Mouse (Mus musculus): ENCODE data around the gene Eci2. TPM values are rescaled to one million over a fixed set of nuclear protein-coding genes. Genes with fewer than 3 reads are reported as not detected.
"Not testable (repeated sequence)": the region's sequence is repeated elsewhere in the genome, so short reads cannot be mapped to it uniquely, and the experiment has no call there.

The Eci2 gene
- polyA plus RNA-seq, 1 experiment from 2014 or later, result 147 TPM

- no peak overlapping the region for H3K4me2 ChIP-seq (ENCODE audit: low read depth, low read length)
- H3K27me3 ChIP-seq (ENCODE audit: control insufficient read depth, insufficient read depth, low read depth, low read length), result no peaks in the 10 kb centered on the region
- no peaks in the 10 kb centered on the region for H3K36me3 ChIP-seq (ENCODE audit: control insufficient read depth, insufficient read depth, low read length)
- ATAC-seq (ENCODE audit: low read depth), result no peak
- H3K9ac ChIP-seq (ENCODE audit: low read length), result no peak overlapping the region
- H3K27ac ChIP-seq (ENCODE audit: low read length), result no peak overlapping the region
- H3K9me3 ChIP-seq (ENCODE audit: control insufficient read depth, low read length), result no peaks in the 10 kb centered on the region
- no peak overlapping the region for H3K4me3 ChIP-seq (ENCODE audit: low read length)
- peaks cover 15% of the 10 kb centered on the region for H3K4me1 ChIP-seq (replicated peaks; ENCODE audit: control insufficient read depth, insufficient read depth, low read length)
- 40% methylated on average over 2 of the region's 2 CpGs for WGBS
Observed at GRCm38 (mm10) chr13:34995925-34996324, 31.0 kb downstream of the Eci2 start.

DNA sequence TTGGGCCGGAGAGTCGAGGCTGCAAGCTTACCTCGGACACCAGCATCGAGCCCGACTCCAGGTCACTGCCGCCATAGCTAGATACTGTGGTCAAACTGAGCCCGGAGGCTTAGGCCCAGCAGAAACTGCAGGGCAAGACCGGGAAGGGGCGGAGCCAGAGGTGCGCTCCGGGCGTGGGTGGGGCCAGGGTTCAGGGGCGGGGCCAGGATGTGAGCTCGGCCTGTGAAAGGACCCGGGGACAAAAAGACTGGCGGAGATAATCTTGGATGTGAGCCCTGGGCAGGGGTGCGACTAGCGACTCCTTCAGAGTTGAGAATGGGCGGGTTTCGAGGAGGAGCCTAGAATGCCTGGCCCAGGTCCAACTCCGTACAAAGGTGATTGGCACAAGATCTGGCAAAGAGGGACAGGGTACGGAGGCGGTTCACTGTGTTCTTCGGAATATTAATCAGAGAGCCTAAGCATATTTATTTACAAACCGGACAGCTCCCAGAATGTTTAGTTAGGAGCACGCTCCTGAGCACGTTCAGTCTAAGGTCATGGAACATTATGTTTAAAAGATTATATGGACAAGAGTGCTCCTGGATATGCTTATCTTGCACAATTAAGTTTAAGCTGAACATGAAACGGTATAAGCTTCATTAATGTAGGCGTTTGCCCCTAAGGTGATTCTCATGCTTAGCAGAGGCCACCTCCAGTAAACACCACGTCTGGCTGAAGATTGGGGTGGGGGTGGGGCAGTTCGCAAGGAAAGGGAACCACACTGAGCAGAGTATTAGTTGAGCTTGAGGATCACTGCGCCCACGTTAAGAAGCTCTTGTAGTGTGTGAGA, 32.7 kb downstream of the Eci2 start:
- H3K27me3 ChIP-seq (ENCODE audit: control insufficient read depth, insufficient read depth, low read depth, low read length), result no peaks in the 10 kb centered on the region
- WGBS, result under 1% methylated on average over 33 of the region's 33 CpGs
- no peaks in the 10 kb centered on the region for H3K9me3 ChIP-seq (ENCODE audit: control insufficient read depth, low read length)
- H3K4me3 ChIP-seq (ENCODE audit: low read length), result peak overlapping the region; percentile 67
- H3K4me1 ChIP-seq (replicated peaks; ENCODE audit: control insufficient read depth, insufficient read depth, low read length), result peaks cover 15% of the 10 kb centered on the region
- peak overlapping the region; percentile 96 for H3K27ac ChIP-seq (ENCODE audit: low read length)
- peak; percentile 97 for ATAC-seq (ENCODE audit: low read depth)
- H3K36me3 ChIP-seq (ENCODE audit: control insufficient read depth, insufficient read depth, low read length), result peaks cover 10% of the 10 kb centered on the region
- H3K9ac ChIP-seq (ENCODE audit: low read length), result peak overlapping the region; percentile 86
- H3K4me2 ChIP-seq (ENCODE audit: low read depth, low read length), result peak overlapping the region; percentile 65

- Histone ChIP-seq H3K9me3 (ENCODE audit: control insufficient read depth, low read length) (no peaks in the 10 kb centered on the region), H3K36me3 (ENCODE audit: control insufficient read depth, insufficient read depth, low read length) (peaks cover 11% of the 10 kb centered on the region), H3K27me3 (ENCODE audit: control insufficient read depth, insufficient read depth, low read depth, low read length) (no peaks in the 10 kb centered on the region), H3K27ac (ENCODE audit: low read length) (peak overlapping the region; percentile 96), H3K4me3 (ENCODE audit: low read length) (peak overlapping the region; percentile 67), H3K9ac (ENCODE audit: low read length) (peak overlapping the region; percentile 86), H3K4me1 (replicated peaks; ENCODE audit: control insufficient read depth, insufficient read depth, low read length) (peaks cover 15% of the 10 kb centered on the region), H3K4me2 (ENCODE audit: low read depth, low read length) (peak overlapping the region; percentile 65)
- ATAC-seq (ENCODE audit: low read depth), result peak; percentile 60
- under 1% methylated on average over 22 of the region's 22 CpGs for whole genome bisulfite sequencing
Observed at GRCm38 (mm10) chr13:34993595-34993982, 33.3 kb downstream of the Eci2 start.

- peak overlapping the region; percentile 67 for H3K4me3 ChIP-seq (ENCODE audit: low read length)
- no peaks in the 10 kb centered on the region for H3K9me3 ChIP-seq (ENCODE audit: control insufficient read depth, low read length)
- H3K27me3 ChIP-seq (ENCODE audit: control insufficient read depth, insufficient read depth, low read depth, low read length), result no peaks in the 10 kb centered on the region
- H3K4me1 ChIP-seq (replicated peaks; ENCODE audit: control insufficient read depth, insufficient read depth, low read length), result peaks cover 15% of the 10 kb centered on the region
- peak overlapping the region; percentile 65 for H3K4me2 ChIP-seq (ENCODE audit: low read depth, low read length)
- 51% methylated on average over 4 of the region's 4 CpGs for WGBS
- no peak for ATAC-seq (ENCODE audit: low read depth)
- H3K36me3 ChIP-seq (ENCODE audit: control insufficient read depth, insufficient read depth, low read length), result peaks cover 15% of the 10 kb centered on the region
- H3K27ac ChIP-seq (ENCODE audit: low read length), result peak overlapping the region; percentile 96
- H3K9ac ChIP-seq (ENCODE audit: low read length), result peak overlapping the region; percentile 86
Observed at GRCm38 (mm10) chr13:34993085-34993484, 33.8 kb downstream of the Eci2 start.

GRCm38 (mm10) chr13:34991581-34992273, 35.2 kb downstream of the Eci2 start:
- 63% methylated on average over 4 of the region's 4 CpGs for WGBS
- H3K27ac ChIP-seq (ENCODE audit: low read length), result no peak overlapping the region
- no peak overlapping the region for H3K4me3 ChIP-seq (ENCODE audit: low read length)
- ATAC-seq (ENCODE audit: low read depth), result no peak
- no peak overlapping the region for H3K4me2 ChIP-seq (ENCODE audit: low read depth, low read length)
- no peaks in the 10 kb centered on the region for H3K27me3 ChIP-seq (ENCODE audit: control insufficient read depth, insufficient read depth, low read depth, low read length)
- peaks cover 25% of the 10 kb centered on the region for H3K36me3 ChIP-seq (ENCODE audit: control insufficient read depth, insufficient read depth, low read length)
- no peaks in the 10 kb centered on the region for H3K9me3 ChIP-seq (ENCODE audit: control insufficient read depth, low read length)
- peaks cover 15% of the 10 kb centered on the region for H3K4me1 ChIP-seq (replicated peaks; ENCODE audit: control insufficient read depth, insufficient read depth, low read length)
- H3K9ac ChIP-seq (ENCODE audit: low read length), result no peak overlapping the region

DNA sequence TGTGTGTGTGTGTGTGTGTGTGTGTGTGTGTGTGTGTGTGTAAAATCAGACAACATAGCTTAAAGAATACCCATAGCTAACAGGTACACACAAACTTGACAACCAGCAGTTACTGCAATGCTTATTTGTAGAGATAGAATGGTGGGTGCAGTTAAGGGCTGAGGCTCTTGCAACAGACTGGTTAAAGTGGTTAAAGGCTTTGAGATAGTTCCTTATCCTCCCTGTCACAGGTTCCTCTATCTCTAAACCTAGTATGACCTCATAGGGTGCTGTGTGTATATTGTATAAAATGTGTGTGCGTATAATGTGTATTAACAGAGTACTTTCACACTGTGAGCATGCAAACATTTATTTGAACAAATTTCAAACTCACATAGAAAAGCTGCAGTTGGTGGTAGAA, 43.4 kb downstream of the Eci2 start:
- not testable (repeated sequence) for H3K4me1 ChIP-seq (replicated peaks; ENCODE audit: control insufficient read depth, insufficient read depth, low read length); H3K4me2 ChIP-seq (ENCODE audit: low read depth, low read length); H3K4me3 ChIP-seq (ENCODE audit: low read length); H3K9ac ChIP-seq (ENCODE audit: low read length); ATAC-seq (ENCODE audit: low read depth); H3K27ac ChIP-seq (ENCODE audit: low read length); H3K9me3 ChIP-seq (ENCODE audit: control insufficient read depth, low read length); H3K27me3 ChIP-seq (ENCODE audit: control insufficient read depth, insufficient read depth, low read depth, low read length)
- H3K36me3 ChIP-seq (ENCODE audit: control insufficient read depth, insufficient read depth, low read length), result peaks cover 44% of the 10 kb centered on the region
- WGBS, result 96% methylated on average over 1 of the region's 1 CpGs

GRCm38 (mm10) chr13:34978635-34979034, 48.3 kb downstream of the Eci2 start:
- not testable (repeated sequence) for H3K4me1 ChIP-seq (replicated peaks; ENCODE audit: control insufficient read depth, insufficient read depth, low read length); H3K9me3 ChIP-seq (ENCODE audit: control insufficient read depth, low read length); H3K4me3 ChIP-seq (ENCODE audit: low read length); H3K4me2 ChIP-seq (ENCODE audit: low read depth, low read length); H3K9ac ChIP-seq (ENCODE audit: low read length); ATAC-seq (ENCODE audit: low read depth); H3K27me3 ChIP-seq (ENCODE audit: control insufficient read depth, insufficient read depth, low read depth, low read length); H3K27ac ChIP-seq (ENCODE audit: low read length)
- WGBS, result 81% methylated on average over 5 of the region's 5 CpGs
- peaks cover 31% of the 10 kb centered on the region for H3K36me3 ChIP-seq (ENCODE audit: control insufficient read depth, insufficient read depth, low read length)

- H3K4me2 ChIP-seq (ENCODE audit: low read depth, low read length), result no peak overlapping the region
- H3K27ac ChIP-seq (ENCODE audit: low read length), result no peak overlapping the region
- no peak for ATAC-seq (ENCODE audit: low read depth)
- H3K4me3 ChIP-seq (ENCODE audit: low read length), result no peak overlapping the region
- H3K9me3 ChIP-seq (ENCODE audit: control insufficient read depth, low read length), result no peaks in the 10 kb centered on the region
- H3K36me3 ChIP-seq (ENCODE audit: control insufficient read depth, insufficient read depth, low read length), result peaks cover 28% of the 10 kb centered on the region
- H3K9ac ChIP-seq (ENCODE audit: low read length), result no peak overlapping the region
- WGBS, result 89% methylated on average over 3 of the region's 3 CpGs
- no peaks in the 10 kb centered on the region for H3K27me3 ChIP-seq (ENCODE audit: control insufficient read depth, insufficient read depth, low read depth, low read length)
- no peaks in the 10 kb centered on the region for H3K4me1 ChIP-seq (replicated peaks; ENCODE audit: control insufficient read depth, insufficient read depth, low read length)
Observed at GRCm38 (mm10) chr13:34977410-34977809, 49.5 kb downstream of the Eci2 start.

GRCm38 (mm10) chr13:34976116-34976515, 50.8 kb downstream of the Eci2 start:
- ATAC-seq (ENCODE audit: low read depth), result no peak
- H3K4me3 ChIP-seq (ENCODE audit: low read length), result no peak overlapping the region
- WGBS, result 89% methylated on average over 4 of the region's 4 CpGs

More at GRCm38 (mm10) chr13:34976116-34976515, 50.8 kb downstream of the Eci2 start:
- H3K27me3 ChIP-seq (ENCODE audit: control insufficient read depth, insufficient read depth, low read depth, low read length), result no peaks in the 10 kb centered on the region
- H3K27ac ChIP-seq (ENCODE audit: low read length), result no peak overlapping the region
- H3K36me3 ChIP-seq (ENCODE audit: control insufficient read depth, insufficient read depth, low read length), result peaks cover 28% of the 10 kb centered on the region
- H3K9me3 ChIP-seq (ENCODE audit: control insufficient read depth, low read length), result no peaks in the 10 kb centered on the region
- H3K4me2 ChIP-seq (ENCODE audit: low read depth, low read length), result no peak overlapping the region
- H3K9ac ChIP-seq (ENCODE audit: low read length), result no peak overlapping the region
- H3K4me1 ChIP-seq (replicated peaks; ENCODE audit: control insufficient read depth, insufficient read depth, low read length), result no peaks in the 10 kb centered on the region

Measured in lung, embryonic 16.5 days (tissue).